Mouse (Mus musculus) limb, embryonic 14.5 days (tissue): ENCODE measurements around the gene Tulp3. TPM values are rescaled to one million over a fixed set of nuclear protein-coding genes. Genes with fewer than 3 reads are reported as not detected.
A peak's percentile ranks its signal among the peaks of the same experiment; 100 is the strongest.

ENCODE experiments used
- ATAC-seq: fragments of 200-750 bp; cut with Nextera tagmentation; 2 replicates; pipeline ENCODE4 v1.8.0; 2017; ENCODE audit warnings: low read depth, moderate number of reproducible peaks, moderate TSS enrichment; ENCODE audit not compliant: low FRiP score
- DNase-seq: peaks from one replicate; pipeline ENCODE4 v3.0.0-alpha.2; 2015; ENCODE audit warnings: low spot score
- H3K27ac ChIP-seq: fragments of 300-500 bp; sonication (generic); replicated peaks from 2 replicates; pipeline ENCODE4 v1.5.1; 2014; ENCODE audit warnings: low read depth, mild to moderate bottlenecking, low read length, moderate library complexity, mixed read lengths
- H3K27me3 ChIP-seq: fragments of 300-500 bp; sonication (generic); 2 replicates; pipeline ENCODE4 v1.6.1; 2014; ENCODE audit warnings: low read length, mixed read lengths; ENCODE audit not compliant: control insufficient read depth, insufficient read depth
- H3K36me3 ChIP-seq: fragments of 300-500 bp; sonication (generic); 2 replicates; pipeline ENCODE4 v1.6.1; 2014; ENCODE audit warnings: mild to moderate bottlenecking, low read length, moderate library complexity, mixed read lengths; ENCODE audit not compliant: control insufficient read depth, insufficient read depth
- H3K4me1 ChIP-seq: fragments of 300-500 bp; sonication (generic); 2 replicates; pipeline ENCODE4 v1.6.1; 2014; ENCODE audit warnings: antibody characterized with exemption, low read length, mixed read lengths; ENCODE audit not compliant: control insufficient read depth, insufficient read depth
- H3K4me2 ChIP-seq: fragments of 300-500 bp; sonication (generic); replicated peaks from 2 replicates; pipeline ENCODE4 v1.6.1; 2014; ENCODE audit warnings: low read depth, mild to moderate bottlenecking, low read length, moderate library complexity; ENCODE audit not compliant: severe bottlenecking
- H3K4me3 ChIP-seq: fragments of 300-500 bp; sonication (generic); replicated peaks from 2 replicates; pipeline ENCODE4 v1.5.1; 2014; ENCODE audit warnings: low read length
- H3K9ac ChIP-seq: fragments of 300-500 bp; sonication (generic); 2 replicates; pipeline ENCODE4 v1.6.1; 2014; ENCODE audit warnings: mild to moderate bottlenecking, low read depth, low read length, moderate library complexity; ENCODE audit not compliant: severe bottlenecking
- H3K9me3 ChIP-seq: fragments of 300-500 bp; sonication (generic); 2 replicates; pipeline ENCODE4 v1.6.1; 2016; ENCODE audit warnings: low read length; ENCODE audit not compliant: control insufficient read depth
- POLR2A ChIP-seq: fragments of 200-500 bp; IDR thresholded peaks from 2 replicates; pipeline ENCODE4 v1.8.0; 2012; ENCODE audit warnings: inconsistent platforms, mild to moderate bottlenecking, moderate library complexity, borderline replicate concordance; ENCODE audit not compliant: insufficient read depth, insufficient read length; ENCODE audit errors: extremely low read depth
- WGBS: fragments of 180-500 bp; shearing (Covaris S2); extraction: QIAGEN DNeasy Blood & Tissue Kit; methylation state at CpG from one replicate; pipeline ENCODE4 v1.1.7; 2014; 5-methylcytosine and 5-hydroxymethylcytosine counted together
- polyA plus RNA-seq, 2 experiments: library from polyadenylated mRNA; depleted of rRNA in 1 of 2; stranded (reverse) in 1 of 2; unstranded in 1 of 2; fragments of >200 nt; fragmentation: Nextera tagmentation in 1 of 2; extraction: Ambion mirVana in 1 of 2; gene quantifications; 2 replicates each; pipeline versions ENCODE4 v1.2.1 to v1.2.3; 2012 to 2014

Tulp3 gene
- polyA plus RNA-seq, 2 experiments: 20.3 to 49.0 TPM

GRCm38 (mm10) chr6:128296750-128297393 lies 58.8 kb downstream of the Tulp3 start:
- Histone ChIP-seq H3K9me3 (no peaks in the 10 kb centered on the region), H3K4me3 (no peak overlapping the region), H3K36me3 (no peaks in the 10 kb centered on the region), H3K9ac (no peak overlapping the region), H3K4me2 (peak overlapping the region; percentile 14; the same call in 1 of the 2 replicates), H3K27ac (0 out of 2 replicates have a peak overlapping the region, but pooled peaks have one; percentile 9), H3K27me3 (peaks cover 14% of the 10 kb centered on the region; the same call in 1 of the 2 replicates), H3K4me1 (peaks cover 24% of the 10 kb centered on the region)
- no peak for ATAC-seq
- WGBS: 22% methylated on average over 11 of the region's 11 CpGs
- TF ChIP-seq POLR2A: no peak
- DNase-seq: no peak

GRCm38 (mm10) chr6:128295876-128296749 lies 59.5 kb downstream of the Tulp3 start:
- Histone ChIP-seq H3K36me3 (no peaks in the 10 kb centered on the region), H3K9me3 (no peaks in the 10 kb centered on the region), H3K9ac (no peak overlapping the region), H3K27ac (0 out of 2 replicates have a peak overlapping the region, but pooled peaks have one; percentile 9), H3K4me2 (peak overlapping the region; percentile 14; the same call in 1 of the 2 replicates), H3K4me3 (no peak overlapping the region), H3K27me3 (peaks cover 12% of the 10 kb centered on the region; the same call in 1 of the 2 replicates), H3K4me1 (peaks cover 21% of the 10 kb centered on the region)
- no peak for TF ChIP-seq POLR2A
- ATAC-seq: no peak
- 26% methylated on average over 5 of the region's 6 CpGs for WGBS
- DNase-seq: no peak

GRCm38 (mm10) chr6:128291284-128291683 lies 64.4 kb downstream of the Tulp3 start:
- Histone ChIP-seq H3K9ac (no peak overlapping the region), H3K27me3 (no peaks in the 10 kb centered on the region), H3K9me3 (no peaks in the 10 kb centered on the region), H3K4me1 (peaks cover 3% of the 10 kb centered on the region), H3K27ac (no peak overlapping the region), H3K4me2 (no peak overlapping the region), H3K36me3 (no peaks in the 10 kb centered on the region), H3K4me3 (no peak overlapping the region)
- ATAC-seq (no peak), DNase-seq (peak; percentile 57)
- TF ChIP-seq POLR2A: no peak
- 61% methylated on average over 5 of the region's 5 CpGs for WGBS

GRCm38 (mm10) chr6:128288681-128289080 lies 67.0 kb downstream of the Tulp3 start:
- no peak for DNase-seq
- no peak overlapping the region for H3K9ac ChIP-seq
- H3K4me1 ChIP-seq: peaks cover 8% of the 10 kb centered on the region; the same call in 1 of the 2 replicates
- 79% methylated on average over 6 of the region's 6 CpGs for WGBS
- no peak for ATAC-seq
- no peak for TF ChIP-seq POLR2A
- H3K27ac ChIP-seq: no peak overlapping the region
- H3K4me3 ChIP-seq: no peak overlapping the region
- no peak overlapping the region for H3K4me2 ChIP-seq
- H3K9me3 ChIP-seq: no peaks in the 10 kb centered on the region
- H3K36me3 ChIP-seq: no peaks in the 10 kb centered on the region
- H3K27me3 ChIP-seq: no peaks in the 10 kb centered on the region

GRCm38 (mm10) chr6:128285792-128286430 lies 69.7 kb downstream of the Tulp3 start:
- no peaks in the 10 kb centered on the region for H3K36me3 ChIP-seq
- peak overlapping the region; percentile 53 for H3K4me2 ChIP-seq
- peaks cover 8% of the 10 kb centered on the region for H3K4me1 ChIP-seq
- peak overlapping the region; percentile 13; the same call in 1 of the 2 replicates for H3K9ac ChIP-seq
- 6% methylated on average over 16 of the region's 16 CpGs for WGBS
- no peak for TF ChIP-seq POLR2A
- no peaks in the 10 kb centered on the region for H3K27me3 ChIP-seq
- peak overlapping the region; percentile 26 for H3K4me3 ChIP-seq
- H3K27ac ChIP-seq: no peak overlapping the region
- H3K9me3 ChIP-seq: no peaks in the 10 kb centered on the region
- ATAC-seq (peak; percentile 74), DNase-seq (peak; percentile 68)
